Mouse (Mus musculus) megakaryocyte, embryonic 14.5 days (primary cell): Measurements from ENCODE around the gene Acer3.

Experiments
- FLI1 ChIP-seq: IDR thresholded peaks from 2 replicates; pipeline ENCODE4 v1.6.1; 2012; ENCODE audit warnings: low read length, inconsistent platforms, mixed read lengths
- GATA1 ChIP-seq: IDR thresholded peaks from 3 replicates; pipeline ENCODE4 v1.6.1; 2012; ENCODE audit warnings: mixed read lengths, low read length, inconsistent platforms, borderline replicate concordance

- TF ChIP-seq GATA1 (no peak), FLI1 (no peak)
Observed at GRCm38 (mm10) chr7:98191571-98192250, 129.3 kb downstream of the Acer3 start.
